Mouse (Mus musculus): ENCODE data around the gene Grb10.

- TF ChIP-seq CTCF (IDR thresholded peaks at IDR 0.05; ENCODE audit: borderline replicate concordance, insufficient read depth, low read length) (no peak), POLR2A (IDR thresholded peaks at IDR 0.05; ENCODE audit: low read depth, low read length) (no peak)
Observed at GRCm38 (mm10) chr11:11897645-11898357, 140.7 kb downstream of the Grb10 start, which contains the start of gene Ddc.
